Mouse (Mus musculus): ENCODE data around the gene Trpv4. TPM values are rescaled to one million over a fixed set of nuclear protein-coding genes. Genes with fewer than 3 reads are reported as not detected.

The Trpv4 gene
- polyA plus RNA-seq, 1 experiment from 2014 or later = 0.87 TPM

- Histone ChIP-seq H3K4me1 (ENCODE audit: control insufficient read depth, insufficient read depth, low read length) (peaks cover 23% of the 10 kb centered on the region), H3K4me3 (ENCODE audit: low read depth, low read length) (no peak overlapping the region), H3K9ac (ENCODE audit: low read depth, low read length) (no peak overlapping the region), H3K9me3 (replicated peaks; ENCODE audit: control insufficient read depth, low read length) (no peaks in the 10 kb centered on the region), H3K36me3 (ENCODE audit: control insufficient read depth, insufficient read depth, low read length) (no peaks in the 10 kb centered on the region), H3K4me2 (no peak overlapping the region), H3K27ac (ENCODE audit: low read depth, low read length) (0 out of 2 replicates have a peak overlapping the region, but pooled peaks have one; percentile 10), H3K27me3 (ENCODE audit: control insufficient read depth, insufficient read depth, low read length) (no peaks in the 10 kb centered on the region)
- WGBS (ENCODE audit: insufficient replicate concordance) = 67% methylated on average over 17 of the region's 17 CpGs
- ATAC-seq (replicated peaks; ENCODE audit: insufficient number of reproducible peaks, low FRiP score, low TSS enrichment) = no peak
These were observed 21.8 kb upstream of the Trpv4 start for GRCm38 (mm10) chr5:114679841-114680591.

DNA sequence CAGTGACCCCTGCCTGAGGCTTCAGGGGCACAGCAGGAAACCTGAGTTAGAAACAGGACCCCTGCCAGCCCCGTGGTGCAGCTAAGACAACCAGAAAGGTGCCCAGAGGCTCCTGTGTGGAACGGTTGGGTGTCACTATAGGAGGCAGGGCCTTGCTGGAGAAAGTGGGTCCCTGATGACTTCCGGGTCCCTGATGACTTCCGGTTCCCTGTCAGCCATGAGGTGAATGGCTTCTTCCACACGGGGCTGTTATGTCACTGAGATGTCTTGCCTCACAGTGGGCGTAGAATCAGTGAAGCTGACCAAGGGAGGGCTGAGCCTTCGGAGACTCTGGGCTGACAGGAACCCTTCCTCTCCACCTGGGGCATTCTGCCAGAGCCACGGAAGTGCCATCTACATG, 16.4 kb upstream of the Trpv4 start:
- Histone ChIP-seq H3K9me3 (replicated peaks; ENCODE audit: control insufficient read depth, low read length) (no peaks in the 10 kb centered on the region), H3K4me3 (ENCODE audit: low read depth, low read length) (no peak overlapping the region), H3K9ac (ENCODE audit: low read depth, low read length) (no peak overlapping the region), H3K36me3 (ENCODE audit: control insufficient read depth, insufficient read depth, low read length) (no peaks in the 10 kb centered on the region), H3K27me3 (ENCODE audit: control insufficient read depth, insufficient read depth, low read length) (no peaks in the 10 kb centered on the region), H3K4me2 (no peak overlapping the region), H3K4me1 (ENCODE audit: control insufficient read depth, insufficient read depth, low read length) (no peaks in the 10 kb centered on the region; the same call in 1 of the 2 replicates), H3K27ac (ENCODE audit: low read depth, low read length) (no peak overlapping the region)
- WGBS (ENCODE audit: insufficient replicate concordance) = 83% methylated on average over 8 of the region's 8 CpGs
- no peak for ATAC-seq (replicated peaks; ENCODE audit: insufficient number of reproducible peaks, low FRiP score, low TSS enrichment)

- no peak overlapping the region for H3K4me3 ChIP-seq (ENCODE audit: low read depth, low read length)
- no peaks in the 10 kb centered on the region for H3K36me3 ChIP-seq (ENCODE audit: control insufficient read depth, insufficient read depth, low read length)
- WGBS (ENCODE audit: insufficient replicate concordance) = 81% methylated on average over 13 of the region's 13 CpGs
- no peak overlapping the region for H3K4me2 ChIP-seq
- H3K4me1 ChIP-seq (ENCODE audit: control insufficient read depth, insufficient read depth, low read length) = no peaks in the 10 kb centered on the region
- H3K9ac ChIP-seq (ENCODE audit: low read depth, low read length) = no peak overlapping the region
- H3K9me3 ChIP-seq (replicated peaks; ENCODE audit: control insufficient read depth, low read length) = no peaks in the 10 kb centered on the region
- no peaks in the 10 kb centered on the region for H3K27me3 ChIP-seq (ENCODE audit: control insufficient read depth, insufficient read depth, low read length)
- H3K27ac ChIP-seq (ENCODE audit: low read depth, low read length) = no peak overlapping the region
- no peak for ATAC-seq (replicated peaks; ENCODE audit: insufficient number of reproducible peaks, low FRiP score, low TSS enrichment)
These were observed 14.9 kb upstream of the Trpv4 start for GRCm38 (mm10) chr5:114673114-114673513.

GRCm38 (mm10) chr5:114669014-114669413, 10.8 kb upstream of the Trpv4 start:
- no peak overlapping the region for H3K27ac ChIP-seq (ENCODE audit: low read depth, low read length)
- no peaks in the 10 kb centered on the region for H3K36me3 ChIP-seq (ENCODE audit: control insufficient read depth, insufficient read depth, low read length)
- no peak for ATAC-seq (replicated peaks; ENCODE audit: insufficient number of reproducible peaks, low FRiP score, low TSS enrichment)
- H3K9me3 ChIP-seq (replicated peaks; ENCODE audit: control insufficient read depth, low read length) = no peaks in the 10 kb centered on the region
- H3K27me3 ChIP-seq (ENCODE audit: control insufficient read depth, insufficient read depth, low read length) = no peaks in the 10 kb centered on the region
- no peak overlapping the region for H3K4me2 ChIP-seq
- H3K9ac ChIP-seq (ENCODE audit: low read depth, low read length) = no peak overlapping the region
- no peak overlapping the region for H3K4me3 ChIP-seq (ENCODE audit: low read depth, low read length)
- WGBS (ENCODE audit: insufficient replicate concordance) = 88% methylated on average over 5 of the region's 5 CpGs
- H3K4me1 ChIP-seq (ENCODE audit: control insufficient read depth, insufficient read depth, low read length) = no peaks in the 10 kb centered on the region

- Histone ChIP-seq H3K9ac (ENCODE audit: low read depth, low read length) (0 out of 2 replicates have a peak overlapping the region, but pooled peaks have one; percentile 28), H3K4me3 (ENCODE audit: low read depth, low read length) (peak overlapping the region; percentile 37), H3K27ac (ENCODE audit: low read depth, low read length) (0 out of 2 replicates have a peak overlapping the region, but pooled peaks have one; percentile 41), H3K27me3 (ENCODE audit: control insufficient read depth, insufficient read depth, low read length) (0 out of 2 replicates have a peak, but pooled peaks cover 2% of the 10 kb centered on the region), H3K36me3 (ENCODE audit: control insufficient read depth, insufficient read depth, low read length) (no peaks in the 10 kb centered on the region), H3K4me2 (peak overlapping the region; percentile 66), H3K4me1 (ENCODE audit: control insufficient read depth, insufficient read depth, low read length) (no peaks in the 10 kb centered on the region), H3K9me3 (replicated peaks; ENCODE audit: control insufficient read depth, low read length) (no peaks in the 10 kb centered on the region)
- peak; percentile 86 for ATAC-seq (replicated peaks; ENCODE audit: insufficient number of reproducible peaks, low FRiP score, low TSS enrichment)
- 4% methylated on average over 36 of the region's 36 CpGs for WGBS (ENCODE audit: insufficient replicate concordance)
These were observed 9.1 kb upstream of the Trpv4 start for GRCm38 (mm10) chr5:114667228-114667856.

DNA sequence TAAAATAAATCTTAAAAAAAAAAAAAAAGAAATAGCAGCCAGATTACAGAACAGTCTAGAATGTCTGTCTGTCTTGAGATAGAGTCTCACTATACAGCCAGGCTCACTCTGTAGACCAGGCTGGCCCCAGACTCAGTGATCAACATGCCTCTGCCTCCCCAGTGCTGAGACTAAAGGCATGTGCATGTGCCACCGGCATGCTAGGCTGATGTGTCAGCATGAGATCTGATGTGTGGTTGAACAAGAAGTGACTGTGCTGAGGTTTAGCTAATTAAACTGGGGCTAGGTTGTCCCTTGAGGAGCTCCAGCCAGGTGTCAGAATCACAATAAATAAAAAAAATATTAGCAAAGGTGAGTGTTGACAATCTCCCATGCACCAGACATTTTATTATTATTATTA, 8.4 kb upstream of the Trpv4 start:
- H3K27me3 ChIP-seq (ENCODE audit: control insufficient read depth, insufficient read depth, low read length) = 0 out of 2 replicates have a peak, but pooled peaks cover 2% of the 10 kb centered on the region
- H3K4me3 ChIP-seq (ENCODE audit: low read depth, low read length) = no peak overlapping the region
- no peak overlapping the region for H3K9ac ChIP-seq (ENCODE audit: low read depth, low read length)
- WGBS (ENCODE audit: insufficient replicate concordance) = 58% methylated on average over 1 of the region's 1 CpGs
- no peaks in the 10 kb centered on the region for H3K4me1 ChIP-seq (ENCODE audit: control insufficient read depth, insufficient read depth, low read length)
- no peaks in the 10 kb centered on the region for H3K9me3 ChIP-seq (replicated peaks; ENCODE audit: control insufficient read depth, low read length)
- no peak for ATAC-seq (replicated peaks; ENCODE audit: insufficient number of reproducible peaks, low FRiP score, low TSS enrichment)
- no peak overlapping the region for H3K27ac ChIP-seq (ENCODE audit: low read depth, low read length)
- H3K36me3 ChIP-seq (ENCODE audit: control insufficient read depth, insufficient read depth, low read length) = no peaks in the 10 kb centered on the region
- peak overlapping the region; percentile 66; the same call in 1 of the 2 replicates for H3K4me2 ChIP-seq

GRCm38 (mm10) chr5:114664750-114665149, 6.5 kb upstream of the Trpv4 start:
- Histone ChIP-seq H3K9me3 (replicated peaks; ENCODE audit: control insufficient read depth, low read length) (no peaks in the 10 kb centered on the region), H3K9ac (ENCODE audit: low read depth, low read length) (no peak overlapping the region), H3K4me2 (no peak overlapping the region), H3K27ac (ENCODE audit: low read depth, low read length) (no peak overlapping the region), H3K4me3 (ENCODE audit: low read depth, low read length) (no peak overlapping the region), H3K4me1 (ENCODE audit: control insufficient read depth, insufficient read depth, low read length) (no peaks in the 10 kb centered on the region), H3K27me3 (ENCODE audit: control insufficient read depth, insufficient read depth, low read length) (peaks cover 7% of the 10 kb centered on the region), H3K36me3 (ENCODE audit: control insufficient read depth, insufficient read depth, low read length) (no peaks in the 10 kb centered on the region)
- no peak for ATAC-seq (replicated peaks; ENCODE audit: insufficient number of reproducible peaks, low FRiP score, low TSS enrichment)
- 66% methylated on average over 7 of the region's 7 CpGs for WGBS (ENCODE audit: insufficient replicate concordance)

DNA sequence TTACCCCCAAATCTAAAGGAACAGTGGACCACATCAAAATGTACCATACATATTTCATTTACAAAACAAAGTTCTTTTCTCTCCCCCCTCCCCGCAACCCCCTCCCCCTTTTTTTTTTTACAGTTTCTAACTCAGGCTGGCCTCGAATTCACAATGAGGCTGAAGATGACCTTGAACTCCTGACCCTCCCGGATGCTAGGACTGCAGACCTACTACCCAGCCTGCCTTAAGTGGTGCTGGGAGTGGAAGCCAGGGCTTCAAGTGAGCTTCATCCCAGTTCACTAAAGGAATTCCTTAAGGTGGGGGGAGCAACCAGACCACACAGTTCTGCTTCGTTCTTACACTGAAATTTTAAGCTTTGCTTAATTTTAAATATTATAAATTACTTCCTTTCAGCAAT, 5.9 kb upstream of the Trpv4 start:
- Histone ChIP-seq H3K27me3 (ENCODE audit: control insufficient read depth, insufficient read depth, low read length) (peaks cover 13% of the 10 kb centered on the region), H3K9me3 (replicated peaks; ENCODE audit: control insufficient read depth, low read length) (no peaks in the 10 kb centered on the region), H3K27ac (ENCODE audit: low read depth, low read length) (no peak overlapping the region), H3K4me1 (ENCODE audit: control insufficient read depth, insufficient read depth, low read length) (no peaks in the 10 kb centered on the region), H3K4me3 (ENCODE audit: low read depth, low read length) (no peak overlapping the region), H3K9ac (ENCODE audit: low read depth, low read length) (no peak overlapping the region), H3K4me2 (no peak overlapping the region), H3K36me3 (ENCODE audit: control insufficient read depth, insufficient read depth, low read length) (no peaks in the 10 kb centered on the region)
- 70% methylated on average over 4 of the region's 4 CpGs for WGBS (ENCODE audit: insufficient replicate concordance)
- no peak for ATAC-seq (replicated peaks; ENCODE audit: insufficient number of reproducible peaks, low FRiP score, low TSS enrichment)
